Mouse (Mus musculus) v-Abl transformed pro-B cells (cell line): Measurements from ENCODE around the gene Tbca.

Experiments
- in situ Hi-C, 2 experiments: fragments of 400-800 bp; cut with MboI; formaldehyde crosslinking; loops; one replicate each; pipeline ENCODE4 v1.15.1; 2025; ENCODE audit not compliant: unreplicated experiment in 2 of 2

Gene Tbca

DNA sequence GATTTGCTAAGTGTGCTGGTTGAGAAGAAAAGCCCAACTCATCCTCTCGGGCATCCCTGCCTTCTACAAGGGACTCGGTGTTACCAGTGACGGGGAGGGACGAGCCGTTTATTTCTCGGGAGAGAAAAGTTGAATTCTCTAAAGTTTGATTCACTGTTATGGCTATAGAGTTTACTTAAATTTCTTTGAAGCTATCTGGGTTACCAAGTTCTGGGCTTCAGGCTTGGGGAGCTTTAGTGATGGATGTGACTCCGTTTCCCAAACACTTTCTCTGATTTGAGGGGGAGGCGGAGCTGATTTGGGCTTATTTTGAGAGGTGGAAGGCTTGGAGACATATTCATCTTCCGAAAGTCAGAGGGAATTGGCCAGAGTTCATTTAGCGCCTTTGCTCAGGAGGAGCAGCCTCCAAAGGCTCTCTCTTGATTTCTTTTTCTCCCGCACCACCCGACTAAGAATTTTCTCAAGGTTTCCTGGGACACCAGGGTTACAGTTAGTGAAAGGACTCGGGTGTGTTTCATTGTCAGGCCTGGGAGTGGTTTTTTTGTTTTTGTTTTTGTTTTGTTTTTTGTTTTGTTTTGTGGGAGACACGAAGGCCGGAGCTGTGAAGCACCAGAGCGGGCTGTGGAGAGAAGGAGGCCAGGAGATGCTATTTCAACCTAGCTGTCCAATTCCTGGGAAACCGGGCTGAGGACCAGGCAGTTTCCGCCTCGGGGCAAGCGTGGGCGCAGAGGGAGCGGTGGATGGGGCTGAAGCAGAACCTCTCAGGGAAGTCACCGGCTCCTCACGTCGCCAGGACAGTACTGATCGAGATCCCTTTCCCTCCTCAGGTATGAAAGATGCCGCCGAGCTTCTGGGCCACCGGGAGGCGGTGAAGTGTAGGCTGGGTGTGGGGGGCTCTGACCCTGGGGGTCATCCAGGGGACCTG is 87.8 kb downstream of the Tbca start:
- in situ Hi-C loops = no loop called here

DNA sequence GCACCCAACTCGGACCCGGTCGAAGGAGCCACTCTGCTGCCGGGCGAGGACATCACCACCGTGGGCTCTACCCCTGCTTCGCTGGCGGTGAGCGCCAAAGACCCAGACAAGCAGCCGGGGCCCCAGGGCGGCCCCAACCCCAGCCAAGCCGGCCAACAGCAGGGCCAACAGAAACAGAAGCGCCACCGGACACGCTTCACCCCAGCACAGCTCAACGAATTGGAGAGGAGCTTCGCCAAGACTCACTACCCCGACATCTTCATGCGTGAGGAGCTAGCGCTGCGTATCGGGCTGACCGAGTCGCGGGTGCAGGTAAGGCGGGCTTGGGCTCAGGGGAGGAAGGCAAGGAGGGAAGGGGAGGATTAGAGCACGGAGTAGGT is 88.5 kb downstream of the Tbca start:
- in situ Hi-C loops = no loop called here

DNA sequence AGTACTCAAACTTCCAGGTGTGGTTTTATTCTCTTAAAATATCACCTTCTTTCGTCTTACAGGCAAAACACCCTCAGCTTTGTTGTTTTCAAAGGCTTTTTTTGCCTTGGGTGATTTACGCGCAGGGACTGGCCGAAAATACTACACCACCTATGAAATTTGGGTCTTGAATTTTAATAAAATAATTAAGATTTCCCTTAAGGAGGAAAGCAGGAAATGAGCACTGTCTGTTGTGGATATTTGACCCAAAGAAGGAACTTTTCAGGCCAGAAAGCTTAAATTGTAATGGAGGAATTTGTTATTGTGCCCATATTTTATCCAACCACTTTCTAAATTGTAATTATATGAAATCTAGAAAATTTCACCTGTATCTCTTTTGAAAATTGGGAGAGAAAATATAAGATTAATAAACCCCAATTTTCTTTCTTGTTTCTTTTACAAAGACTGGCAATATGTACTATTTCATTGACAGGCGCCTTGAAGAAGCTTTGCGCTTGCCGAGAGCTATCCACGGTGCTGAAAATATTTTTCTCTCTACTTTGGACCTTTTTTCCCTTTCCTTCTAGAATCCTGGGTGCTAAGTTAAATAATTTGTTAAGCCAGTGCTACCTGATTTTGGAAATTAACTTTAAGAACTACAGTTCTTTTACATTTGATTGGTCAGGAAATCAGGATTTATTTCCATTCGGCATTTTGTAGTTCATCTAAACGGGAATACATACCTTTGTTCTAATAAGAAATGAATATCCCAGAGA is 89.5 kb downstream of the Tbca start:
- in situ Hi-C loops = no loop called here

DNA sequence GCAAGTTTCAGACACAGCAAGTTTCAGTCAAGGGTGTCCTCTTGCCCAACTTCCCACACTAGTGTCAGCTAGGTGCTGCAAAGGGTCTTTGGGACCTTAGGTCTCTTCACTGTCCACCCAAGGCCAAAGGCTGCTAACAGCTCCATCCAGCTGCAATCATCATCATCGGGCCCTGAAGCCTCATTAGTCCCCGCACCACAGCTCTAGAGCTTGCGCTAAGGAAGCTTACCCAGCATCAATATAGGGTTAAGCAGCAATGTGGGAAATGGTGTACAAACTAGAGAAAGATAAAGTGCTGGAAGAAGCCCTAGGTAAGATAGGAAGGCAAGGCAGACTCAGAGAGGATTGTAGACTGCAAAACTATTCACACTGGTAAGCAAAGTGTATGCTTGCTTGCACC is 92.5 kb downstream of the Tbca start:
- in situ Hi-C loops = no loop called here

DNA sequence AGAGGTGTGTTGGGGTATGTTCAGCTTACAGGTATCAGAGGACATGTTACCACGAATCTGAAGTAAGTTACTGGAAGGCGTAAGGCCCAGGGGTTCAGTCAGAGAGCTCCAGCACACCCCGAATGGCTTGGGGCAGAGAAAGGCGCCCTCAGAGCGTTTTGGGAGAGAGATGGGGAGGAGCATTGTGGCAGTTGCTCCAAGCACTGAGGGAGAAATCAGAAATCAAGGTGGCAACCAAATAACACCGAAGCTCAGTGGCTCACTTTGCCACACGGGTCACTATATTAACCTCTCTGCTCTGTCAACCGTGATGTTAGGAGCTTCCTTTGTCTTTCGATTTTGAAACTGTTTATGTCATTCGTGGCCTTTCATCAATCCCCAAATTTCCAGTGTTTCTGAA is 93.5 kb downstream of the Tbca start:
- in situ Hi-C loops = no loop called here

DNA sequence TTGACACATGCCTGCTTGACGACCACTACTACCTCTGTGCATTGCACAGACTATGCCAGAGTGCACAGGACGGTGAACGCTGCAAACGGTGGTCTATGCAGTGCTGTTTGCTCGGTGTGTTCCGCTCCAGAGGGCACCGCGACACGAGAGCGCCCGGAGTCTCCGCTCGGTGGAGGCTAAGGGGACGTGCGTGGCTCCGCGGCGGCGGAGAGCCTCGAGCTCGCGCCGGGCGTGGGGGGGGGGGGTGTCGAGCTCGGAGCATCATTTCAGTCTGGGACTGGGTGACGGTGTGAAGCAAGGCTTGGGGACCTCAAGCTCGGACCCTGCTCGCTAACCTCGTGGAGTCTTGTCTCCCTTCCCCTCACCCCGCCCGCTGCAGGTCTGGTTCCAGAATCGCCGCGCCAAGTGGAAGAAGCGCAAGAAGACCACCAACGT is 94.0 kb downstream of the Tbca start:
- in situ Hi-C loops = no loop called here

DNA sequence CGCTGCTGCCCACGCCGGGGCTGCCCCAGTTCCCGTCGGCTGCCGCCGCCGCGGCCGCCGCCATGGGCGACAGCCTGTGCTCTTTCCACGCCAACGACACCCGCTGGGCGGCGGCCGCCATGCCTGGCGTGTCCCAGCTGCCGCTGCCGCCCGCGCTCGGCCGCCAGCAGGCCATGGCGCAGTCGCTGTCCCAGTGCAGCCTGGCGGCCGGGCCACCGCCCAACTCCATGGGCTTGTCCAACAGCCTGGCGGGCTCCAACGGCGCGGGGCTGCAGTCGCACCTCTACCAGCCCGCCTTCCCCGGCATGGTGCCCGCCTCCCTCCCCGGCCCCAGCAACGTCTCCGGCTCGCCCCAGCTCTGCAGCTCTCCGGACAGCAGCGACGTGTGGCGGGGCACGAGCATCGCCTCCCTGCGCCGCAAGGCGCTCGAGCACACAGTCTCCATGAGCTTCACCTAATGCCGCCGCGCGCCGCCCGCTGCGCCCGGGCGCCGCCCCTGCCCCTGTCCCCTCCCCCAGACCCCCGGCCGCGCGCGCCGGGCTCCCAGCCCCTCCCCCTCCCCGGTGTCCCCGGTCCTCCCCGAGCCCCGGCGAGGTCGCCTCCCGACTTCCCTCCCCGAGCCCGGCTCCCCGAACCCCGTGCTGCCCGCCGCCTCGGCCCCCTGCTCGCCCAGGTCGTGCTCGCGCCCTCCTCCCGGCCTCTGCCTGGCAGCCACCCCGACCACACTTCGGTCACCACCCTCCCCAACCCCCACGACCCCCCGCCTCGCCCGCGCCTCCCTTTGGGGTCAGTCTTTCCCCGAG is 94.7 kb downstream of the Tbca start:
- in situ Hi-C loops = no loop called here

DNA sequence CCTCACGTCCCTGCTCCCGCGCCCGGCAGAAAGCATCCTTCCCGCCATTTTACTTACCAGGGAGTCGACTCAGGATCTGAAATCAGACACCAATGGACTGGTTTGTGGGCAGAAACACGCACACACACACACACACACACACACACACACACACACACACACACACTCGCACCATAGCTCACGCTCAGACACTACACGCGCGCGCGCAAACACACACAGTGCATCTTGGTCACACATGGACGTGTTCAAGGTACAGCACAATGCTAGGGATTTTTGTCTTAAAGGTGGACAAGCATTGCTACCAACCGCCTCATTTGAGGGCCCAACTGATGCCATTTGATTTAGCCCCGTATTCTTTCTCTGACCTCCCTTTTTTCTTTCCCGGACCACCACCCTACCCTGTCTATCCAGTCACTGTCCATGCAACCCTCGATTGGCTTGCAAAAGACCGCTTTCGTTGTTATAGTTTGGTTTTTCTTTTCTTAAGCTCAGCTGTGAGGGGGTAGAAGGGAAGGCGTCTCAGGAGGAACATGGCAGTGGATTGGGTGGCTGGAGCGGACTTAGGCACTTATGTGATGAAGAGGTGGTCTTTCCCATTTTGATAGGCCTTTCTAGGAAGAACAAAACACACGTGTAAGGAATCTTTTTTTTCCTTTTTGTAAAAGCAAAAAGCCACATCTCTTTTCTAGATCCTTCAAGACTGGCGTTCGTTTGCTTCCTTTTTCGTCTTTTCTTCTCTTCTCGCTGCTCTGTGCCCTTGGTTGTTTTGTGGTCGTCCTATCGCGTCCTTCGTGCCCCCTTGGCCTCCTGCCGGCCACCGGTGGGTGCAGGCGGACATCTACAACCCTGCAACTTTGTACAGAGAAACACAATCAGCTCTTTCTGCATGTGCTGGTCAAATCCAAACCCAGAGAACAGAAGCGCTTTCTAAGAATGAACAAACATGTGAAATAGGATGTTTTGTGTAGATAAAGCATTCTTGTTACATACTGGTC is 95.6 kb downstream of the Tbca start:
- in situ Hi-C loops = no loop called here

DNA sequence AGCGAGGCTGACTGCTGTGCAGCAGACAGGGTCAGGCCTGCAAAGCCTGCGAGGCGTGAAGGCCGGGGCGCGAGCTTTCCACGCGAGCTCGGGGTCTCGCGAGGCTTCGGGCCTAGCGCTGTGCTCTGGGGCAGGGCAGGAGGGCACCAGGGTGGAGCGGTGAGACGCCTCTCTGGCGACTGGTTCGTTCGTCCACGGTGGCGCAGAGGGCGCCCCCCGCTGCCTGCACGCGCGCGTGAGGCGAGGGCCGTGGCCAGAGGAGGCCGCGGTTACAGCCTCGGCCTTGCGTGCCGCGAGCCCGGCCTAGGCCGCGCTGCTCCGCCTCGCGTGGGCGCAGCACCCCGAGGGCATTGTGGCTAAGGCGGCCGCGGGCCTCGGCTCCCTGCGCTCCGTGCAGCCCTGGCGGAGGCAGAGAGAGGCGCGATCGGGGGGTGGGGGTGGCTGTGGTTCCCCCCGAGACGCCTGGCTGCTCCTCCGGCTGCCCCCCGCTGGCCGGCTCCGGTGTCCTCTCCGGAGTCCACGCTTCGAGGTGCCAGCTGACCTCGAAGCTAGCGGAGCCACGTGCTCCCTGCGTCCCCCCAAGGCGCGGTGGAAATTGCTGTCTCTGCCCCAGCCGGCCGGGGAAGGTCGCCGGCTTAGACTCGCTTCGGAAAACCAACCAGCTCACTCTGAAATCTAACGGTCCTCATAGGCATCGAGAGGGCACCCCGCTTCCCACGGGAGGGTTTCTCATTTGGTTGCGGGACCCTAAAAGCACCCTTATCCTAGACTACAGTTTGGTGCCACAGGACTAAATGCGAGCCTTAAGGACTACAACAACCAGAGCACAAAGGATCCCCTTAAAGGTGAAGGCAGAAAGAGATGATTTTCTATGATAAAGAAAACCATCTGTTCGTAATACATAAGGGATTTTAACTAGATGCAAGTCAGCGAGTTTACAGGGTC is 96.9 kb downstream of the Tbca start:
- in situ Hi-C loops = no loop called here
